Mouse (Mus musculus): ENCODE data around the gene Elmsan1.
A peak's percentile ranks its signal among the peaks of the same experiment; 100 is the strongest.

The Elmsan1 gene

GRCm38 (mm10) chr12:84193642-84194399, 24.9 kb downstream of the Elmsan1 start:
- peak; percentile 97 for DNase-seq (ENCODE audit: low read depth, low spot score)

- peak; percentile 81 for DNase-seq (ENCODE audit: low read depth, low spot score)
Observed at GRCm38 (mm10) chr12:84192741-84193641, 25.7 kb downstream of the Elmsan1 start.

GRCm38 (mm10) chr12:84192280-84192679, 26.4 kb downstream of the Elmsan1 start:
- no peak for DNase-seq (ENCODE audit: low read depth, low spot score)

GRCm38 (mm10) chr12:84191770-84192169, 26.9 kb downstream of the Elmsan1 start:
- DNase-seq (ENCODE audit: low read depth, low spot score) = no peak

GRCm38 (mm10) chr12:84191190-84191589, 27.5 kb downstream of the Elmsan1 start:
- DNase-seq (ENCODE audit: low read depth, low spot score) = no peak

- DNase-seq (ENCODE audit: low read depth, low spot score) = no peak
Observed at GRCm38 (mm10) chr12:84190151-84190820, 28.4 kb downstream of the Elmsan1 start.

GRCm38 (mm10) chr12:84188881-84189444, 29.7 kb downstream of the Elmsan1 start:
- DNase-seq (ENCODE audit: low read depth, low spot score) = no peak

GRCm38 (mm10) chr12:84187752-84188601, 30.7 kb downstream of the Elmsan1 start:
- no peak for DNase-seq (ENCODE audit: low read depth, low spot score)

GRCm38 (mm10) chr12:84186950-84187349, 31.7 kb downstream of the Elmsan1 start:
- DNase-seq (ENCODE audit: low read depth, low spot score) = no peak

- DNase-seq (ENCODE audit: low read depth, low spot score) = no peak
Observed at GRCm38 (mm10) chr12:84186536-84186935, 32.1 kb downstream of the Elmsan1 start.

- DNase-seq (ENCODE audit: low read depth, low spot score) = no peak
Observed at GRCm38 (mm10) chr12:84185547-84185946, 33.1 kb downstream of the Elmsan1 start.

- DNase-seq (ENCODE audit: low read depth, low spot score) = no peak
Observed at GRCm38 (mm10) chr12:84184979-84185378, 33.7 kb downstream of the Elmsan1 start.

GRCm38 (mm10) chr12:84181999-84182398, 36.7 kb downstream of the Elmsan1 start:
- DNase-seq (ENCODE audit: low read depth, low spot score) = no peak

GRCm38 (mm10) chr12:84180701-84181435, 37.8 kb downstream of the Elmsan1 start:
- no peak for DNase-seq (ENCODE audit: low read depth, low spot score)

GRCm38 (mm10) chr12:84180090-84180489, 38.6 kb downstream of the Elmsan1 start:
- no peak for DNase-seq (ENCODE audit: low read depth, low spot score)

GRCm38 (mm10) chr12:84178652-84179445, 39.8 kb downstream of the Elmsan1 start:
- no peak for DNase-seq (ENCODE audit: low read depth, low spot score)

- no peak for DNase-seq (ENCODE audit: low read depth, low spot score)
Observed at GRCm38 (mm10) chr12:84178052-84178451, 40.6 kb downstream of the Elmsan1 start.

- DNase-seq (ENCODE audit: low read depth, low spot score) = peak; percentile 63
Observed at GRCm38 (mm10) chr12:84176886-84177765, 41.6 kb downstream of the Elmsan1 start.

Data from CD4-positive helper T cell, adult 2 months (primary cell).